Mouse (Mus musculus) mouse embryonic stem cell (cell line): ENCODE results near the gene Zfp422.
"Not testable (repeated sequence)": the region's sequence is repeated elsewhere in the genome, so short reads cannot be mapped to it uniquely, and the experiment has no call there.

ENCODE experiments used
- in situ Hi-C, 2 experiments: fragments of 300-500 bp; cut with MboI; formaldehyde crosslinking; loops; 1 replicate in 1 of 2; 3 replicates in 1 of 2; pipeline ENCODE4 v1.14.3; 2019 to 2020; ENCODE audit warnings: low sequenced_read_pairs in 2 of 2, low pct_unique_long_range_greater_than_20kb in 1 of 2, mixed read lengths in 1 of 2; ENCODE audit not compliant: unreplicated experiment in 1 of 2

Gene Zfp422

DNA sequence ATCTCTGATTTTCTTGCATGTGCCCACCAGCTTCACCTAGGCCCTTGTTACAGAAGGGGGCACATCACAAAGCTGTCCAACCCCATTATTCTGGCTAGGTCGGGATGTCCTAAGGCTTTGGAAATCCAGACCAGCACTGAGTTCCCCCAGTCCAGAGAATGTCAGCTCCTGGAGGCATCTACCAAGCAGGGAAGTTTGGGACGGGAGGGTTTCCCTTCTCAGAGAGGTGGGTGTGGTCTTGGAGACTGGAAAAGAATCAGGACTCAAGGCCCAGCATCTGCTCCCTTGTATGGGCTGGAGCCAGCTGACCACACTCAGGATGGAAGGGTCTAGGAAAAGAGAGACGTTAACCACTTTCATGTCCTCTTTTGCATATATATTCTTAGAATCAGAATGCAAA is 24.4 kb upstream of the Zfp422 start:
- in situ Hi-C loops = loop anchor here in 1 of 2 experiments (10.0 kb wide), 1 partner anchor 52 kb away; no protein-coding TSS in a partner anchor

DNA sequence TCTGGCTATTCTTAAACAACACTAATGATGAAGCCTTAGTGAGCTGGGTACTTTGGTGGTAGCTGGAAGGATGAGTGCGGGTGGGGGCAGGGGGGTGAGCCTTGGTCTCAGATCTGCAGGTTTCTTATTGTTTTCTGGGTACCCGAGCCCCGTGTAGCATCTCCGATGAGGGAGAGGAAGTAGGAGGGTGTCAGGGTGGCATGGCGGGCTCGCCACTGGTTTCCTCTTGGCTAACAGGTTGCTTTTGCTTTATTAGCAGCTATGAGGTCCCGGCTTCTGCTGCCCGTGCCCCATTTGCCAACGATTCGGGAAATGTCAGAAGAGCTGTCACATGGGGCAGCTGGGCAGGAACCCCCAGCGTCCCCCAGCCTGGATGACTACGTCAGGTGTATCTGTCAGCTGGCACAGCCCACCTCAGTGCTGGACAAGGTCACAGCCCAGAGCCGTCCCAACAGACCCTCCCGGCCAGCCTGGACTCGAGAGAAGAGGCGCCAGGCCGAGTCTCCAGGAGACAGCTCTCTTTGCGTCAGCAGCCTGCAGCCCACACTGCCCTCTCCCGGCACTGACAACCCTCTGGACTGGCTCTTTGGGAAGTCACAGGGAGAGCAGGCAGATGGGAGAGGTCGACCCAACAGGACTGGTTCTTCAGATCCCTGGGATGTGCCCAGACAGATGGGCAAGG is 22.8 kb upstream of the Zfp422 start:
- in situ Hi-C loops = loop anchor here in 1 of 2 experiments (10.0 kb wide), 1 partner anchor 53 kb away; no protein-coding TSS in a partner anchor

- in situ Hi-C loops = loop anchor here in 1 of 2 experiments (10.0 kb wide), 1 partner anchor 54 kb away; no protein-coding TSS in a partner anchor
These were observed 21.6 kb upstream of the Zfp422 start, which contains the start of gene Depp1 for GRCm38 (mm10) chr6:116650406-116650805. Gene Depp1, plus strand, starts transcription at chr6:116650609.

DNA sequence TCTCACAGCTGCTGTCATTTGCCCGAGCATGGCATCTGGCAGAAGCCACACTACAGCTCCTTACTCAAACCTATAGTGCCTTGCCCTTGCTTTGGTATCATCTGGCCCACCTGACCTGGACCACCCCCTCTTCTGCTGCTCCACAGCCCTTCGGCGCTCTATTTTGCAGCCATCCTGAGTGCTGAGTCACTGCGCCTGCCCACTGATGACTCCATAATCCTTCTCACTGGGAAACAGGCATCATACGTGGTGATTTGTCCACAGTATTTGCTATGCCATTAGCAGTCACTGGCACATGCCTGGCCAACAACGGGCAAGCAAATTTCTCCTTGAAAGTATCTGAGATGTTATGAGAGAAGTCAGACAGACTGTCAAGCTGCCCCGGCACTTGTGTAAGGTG is 21.0 kb upstream of the Zfp422 start:
- in situ Hi-C loops = loop anchor here in 1 of 2 experiments (10.0 kb wide), 1 partner anchor 55 kb away; no protein-coding TSS in a partner anchor

DNA sequence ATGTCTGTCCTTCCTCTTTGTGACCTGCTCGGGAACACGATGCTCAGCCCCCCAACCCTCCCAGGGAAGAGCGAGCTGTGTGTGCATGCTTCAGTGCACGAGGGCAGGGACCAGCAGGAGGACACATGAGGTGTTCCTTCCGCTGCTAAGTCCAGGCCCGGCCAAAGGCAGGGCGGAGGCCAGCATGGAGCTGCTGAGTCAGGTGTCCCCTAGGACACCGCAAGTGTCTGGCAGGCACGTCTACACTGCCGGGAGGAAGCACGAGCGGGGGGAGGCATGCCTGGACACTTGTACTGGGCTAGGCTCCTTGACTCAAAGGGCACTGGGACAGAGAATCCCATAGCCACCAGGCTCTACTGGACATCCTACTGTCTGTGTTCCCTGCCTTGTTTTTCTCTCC is 19.0 kb upstream of the Zfp422 start:
- in situ Hi-C loops = no loop called here

- in situ Hi-C loops = no loop called here
These were observed 15.5 kb upstream of the Zfp422 start for GRCm38 (mm10) chr6:116644335-116644734.

DNA sequence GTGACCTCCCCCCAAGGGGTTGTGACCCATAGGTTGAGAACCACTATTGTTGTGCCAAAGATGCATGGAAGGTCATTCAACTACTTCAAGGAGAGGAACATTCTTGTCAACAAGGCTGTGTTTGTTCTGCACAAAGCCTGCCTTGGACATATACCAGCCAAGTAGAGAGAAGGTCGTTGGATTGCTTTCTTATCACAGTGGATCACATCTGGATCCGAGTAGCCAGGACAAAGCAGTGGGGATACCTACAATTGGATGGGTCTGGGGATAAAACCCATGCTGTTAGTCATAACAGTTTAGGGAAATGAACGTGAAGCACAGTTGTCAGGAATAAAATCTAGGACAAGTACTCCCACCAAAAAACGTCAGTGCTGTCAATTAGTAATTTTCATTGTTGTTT is 15.1 kb upstream of the Zfp422 start:
- in situ Hi-C loops = no loop called here

DNA sequence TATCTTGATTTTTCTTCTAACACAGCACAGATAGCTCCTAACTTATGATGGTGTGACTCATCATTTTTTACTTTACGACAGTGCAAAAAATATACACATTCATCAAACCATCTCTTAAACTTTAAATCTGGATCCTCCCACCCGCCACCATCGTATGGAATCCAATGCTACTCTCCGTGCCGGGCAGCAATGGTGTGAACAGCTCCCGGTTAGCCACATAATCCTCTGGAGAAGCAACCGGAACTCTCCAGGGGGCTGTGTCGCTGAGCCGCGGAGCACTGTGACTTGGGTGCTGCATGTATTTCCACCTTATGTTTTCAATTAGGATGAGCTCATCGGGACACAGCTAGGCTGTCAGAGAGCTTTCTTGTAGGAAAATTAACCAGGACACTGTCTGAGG is 14.1 kb upstream of the Zfp422 start:
- in situ Hi-C loops = no loop called here

DNA sequence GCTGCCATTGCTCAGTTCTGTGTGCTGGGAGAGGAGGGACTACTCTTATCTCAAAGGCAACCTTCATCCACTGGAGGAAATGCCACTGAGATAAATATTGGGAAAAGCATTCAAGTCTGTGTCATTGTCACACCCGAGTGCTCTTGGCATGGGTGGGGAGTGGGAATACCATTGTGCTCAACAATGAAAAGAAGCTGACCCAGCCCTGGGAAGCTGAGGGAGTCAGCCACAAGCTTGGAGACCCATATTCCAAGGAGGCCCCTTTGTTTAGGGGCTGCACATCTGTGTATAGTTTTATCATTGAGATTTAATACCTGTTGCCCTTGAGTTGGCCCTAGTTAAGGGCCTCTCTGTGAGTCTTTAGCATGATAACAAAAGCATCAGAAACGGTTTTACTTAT is 10.9 kb upstream of the Zfp422 start:
- in situ Hi-C loops = no loop called here

GRCm38 (mm10) chr6:116638871-116639270 is 10.1 kb upstream of the Zfp422 start:
- in situ Hi-C loops = no loop called here

- in situ Hi-C loops = no loop called here
These were observed 8.7 kb upstream of the Zfp422 start for GRCm38 (mm10) chr6:116637496-116637895.

GRCm38 (mm10) chr6:116636581-116637235 is 7.9 kb upstream of the Zfp422 start:
- in situ Hi-C loops = no loop called here

- in situ Hi-C loops = no loop called here
These were observed 6.7 kb upstream of the Zfp422 start for GRCm38 (mm10) chr6:116635251-116636180.

DNA sequence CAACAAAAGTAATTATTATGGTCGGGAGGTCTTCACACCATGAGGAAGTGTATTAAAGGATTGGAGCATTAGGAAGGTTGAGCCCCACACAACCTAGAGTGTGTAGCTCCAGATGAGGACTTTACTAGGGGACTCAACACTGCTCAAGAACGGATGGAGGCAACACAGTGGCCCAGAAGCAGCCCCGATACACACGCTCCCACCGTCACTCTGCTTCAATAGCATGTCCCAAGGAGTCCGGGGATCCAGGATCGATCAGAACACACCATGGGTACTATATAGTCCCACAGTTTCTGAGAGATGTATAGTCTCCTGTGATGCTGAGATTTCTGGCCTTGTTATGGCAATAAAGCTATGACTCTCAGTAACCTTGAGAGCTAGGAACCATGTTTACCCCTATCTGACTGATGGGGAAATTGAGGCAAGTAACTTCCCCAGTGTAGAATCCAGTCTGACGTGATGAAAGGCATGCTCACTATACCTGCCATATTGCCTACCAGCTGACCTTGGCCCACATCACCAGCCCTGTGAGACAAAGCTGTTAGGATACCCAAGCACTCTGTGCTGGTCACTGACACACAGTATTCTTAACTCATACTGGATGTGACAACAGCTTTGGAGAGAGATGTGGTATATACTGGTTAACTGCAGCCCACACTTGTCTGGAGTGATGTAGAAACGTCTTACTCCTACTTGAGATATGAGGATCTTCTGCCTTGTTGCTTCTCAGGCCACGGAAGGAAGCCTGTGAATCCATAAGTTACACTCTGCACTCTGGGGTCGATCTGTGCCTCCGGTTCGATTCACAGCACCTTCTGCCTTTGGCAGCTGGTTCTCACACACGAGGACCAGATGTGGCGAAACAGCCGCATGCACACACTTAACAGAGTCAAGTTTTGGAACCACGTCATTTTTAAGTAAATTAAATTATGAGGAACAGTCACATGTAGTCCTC is 5.2 kb upstream of the Zfp422 start:
- in situ Hi-C loops = no loop called here

DNA sequence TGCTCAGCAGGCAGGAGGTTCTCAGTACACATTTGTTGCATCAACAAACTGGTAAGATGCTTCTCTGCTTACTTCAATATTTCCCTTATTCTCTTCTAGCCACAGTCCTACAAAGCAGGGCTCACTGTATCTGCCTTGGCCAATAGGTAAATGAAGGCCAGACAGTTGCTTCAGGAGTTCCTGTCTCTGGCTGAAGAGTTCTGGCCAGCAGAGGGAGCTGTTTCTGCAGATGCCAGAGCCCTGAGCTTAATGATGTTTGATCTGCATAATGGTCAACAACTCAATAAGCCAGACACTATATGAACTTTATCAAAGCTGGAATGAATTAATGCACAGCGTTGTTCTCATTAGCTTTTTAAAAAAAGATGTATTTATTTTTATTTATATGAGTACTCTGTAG is 3.3 kb upstream of the Zfp422 start:
- in situ Hi-C loops = no loop called here

DNA sequence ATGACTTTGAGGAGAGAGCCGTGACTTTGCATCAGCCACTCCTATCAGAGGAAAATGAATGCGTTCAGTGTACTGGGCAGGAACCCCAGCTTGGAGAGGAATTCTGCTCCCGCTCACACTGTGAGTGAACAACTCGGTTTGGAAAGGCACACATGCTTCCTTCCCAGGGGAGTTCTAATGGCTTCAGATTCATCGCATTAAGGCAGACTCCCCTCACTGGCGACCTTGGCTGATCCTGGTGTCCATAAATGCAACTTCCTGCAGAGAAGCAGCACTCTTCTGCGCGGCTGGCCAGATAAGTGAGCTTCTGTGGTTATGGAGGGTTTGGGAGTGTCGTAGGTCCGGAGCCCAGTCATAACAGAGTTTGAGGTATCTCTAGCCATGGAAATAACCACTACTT is 967 bp upstream of the Zfp422 start:
- in situ Hi-C loops = no loop called here

GRCm38 (mm10) chr6:116628095-116628494 is 704 bp downstream of the Zfp422 start:
- in situ Hi-C loops = no loop called here

DNA sequence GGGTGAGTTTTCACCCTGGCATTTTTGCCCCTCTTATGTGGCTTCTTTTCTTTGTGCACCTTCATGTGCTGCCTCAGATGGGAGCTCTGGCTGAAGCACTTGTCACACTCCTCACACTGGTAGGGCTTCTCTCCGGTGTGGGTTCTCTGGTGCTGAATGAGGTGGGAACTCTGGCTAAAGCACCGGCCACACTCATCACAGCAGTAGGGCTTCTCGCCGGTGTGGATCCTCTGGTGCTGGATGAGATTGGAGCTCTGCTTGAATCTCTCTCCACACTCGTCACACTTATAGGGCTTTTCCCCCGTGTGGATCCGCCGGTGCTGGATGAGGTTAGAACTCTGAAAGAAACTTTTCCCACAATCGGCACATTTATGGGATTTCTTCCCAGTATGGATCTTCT is 2.4 kb downstream of the Zfp422 start:
- in situ Hi-C loops = not testable (repeated sequence)
